Mouse (Mus musculus) heart, embryonic 16.5 days (tissue): ENCODE data around the gene Nanp. TPM values are rescaled to one million over a fixed set of nuclear protein-coding genes. Genes with fewer than 3 reads are reported as not detected.
A peak's percentile ranks its signal among the peaks of the same experiment; 100 is the strongest.

Experiments
- ATAC-seq: fragments of 200-750 bp; cut with Nextera tagmentation; replicated peaks from 2 replicates; pipeline ENCODE4 v1.8.0; 2017; ENCODE audit warnings: moderate number of reproducible peaks; ENCODE audit not compliant: insufficient read depth, low FRiP score; ENCODE audit errors: extremely low read depth
- H3K27ac ChIP-seq: fragments of 300-500 bp; sonication (generic); 2 replicates; pipeline ENCODE4 v1.5.1; 2014; ENCODE audit warnings: mild to moderate bottlenecking, low read length, control low read depth, moderate library complexity
- H3K27me3 ChIP-seq: fragments of 300-500 bp; sonication (generic); 2 replicates; pipeline ENCODE4 v1.6.1; 2014; ENCODE audit warnings: low read length, mixed read lengths; ENCODE audit not compliant: control insufficient read depth, insufficient read depth
- H3K36me3 ChIP-seq: fragments of 300-500 bp; sonication (generic); 2 replicates; pipeline ENCODE4 v1.6.1; 2014; ENCODE audit not compliant: control insufficient read depth, insufficient read depth
- H3K4me1 ChIP-seq: fragments of 300-500 bp; sonication (generic); 2 replicates; pipeline ENCODE4 v1.6.1; 2014; ENCODE audit warnings: low read length, mixed read lengths; ENCODE audit not compliant: control insufficient read depth, insufficient read depth
- H3K4me2 ChIP-seq: fragments of 300-500 bp; sonication (generic); 2 replicates; pipeline ENCODE4 v1.6.1; 2014; ENCODE audit warnings: low read depth, mild to moderate bottlenecking, control low read depth, low read length
- H3K4me3 ChIP-seq: fragments of 300-500 bp; sonication (generic); 2 replicates; pipeline ENCODE4 v1.5.1; 2014; ENCODE audit warnings: mild to moderate bottlenecking, control low read depth, low read length
- H3K9ac ChIP-seq: fragments of 300-500 bp; sonication (generic); 2 replicates; pipeline ENCODE4 v1.6.1; 2014; ENCODE audit warnings: low read length, control low read depth
- H3K9me3 ChIP-seq: fragments of 300-500 bp; sonication (generic); replicated peaks from 2 replicates; pipeline ENCODE4 v1.6.1; 2016; ENCODE audit warnings: low read length; ENCODE audit not compliant: control insufficient read depth
- WGBS: fragments of 180-500 bp; shearing (Covaris S2); extraction: QIAGEN DNeasy Blood & Tissue Kit; methylation state at CpG from one replicate; pipeline ENCODE4 v1.1.7; 2014; 5-methylcytosine and 5-hydroxymethylcytosine counted together
- polyA plus RNA-seq: library from polyadenylated mRNA; unstranded; fragments of >200 nt; fragmentation: Nextera tagmentation; extraction: Ambion mirVana; gene quantifications from 2 replicates; pipeline ENCODE4 v1.2.1, GENCODE M21; 2015

Nanp gene
- polyA plus RNA-seq, 1 experiment from 2014 or later = 22.0 TPM

DNA sequence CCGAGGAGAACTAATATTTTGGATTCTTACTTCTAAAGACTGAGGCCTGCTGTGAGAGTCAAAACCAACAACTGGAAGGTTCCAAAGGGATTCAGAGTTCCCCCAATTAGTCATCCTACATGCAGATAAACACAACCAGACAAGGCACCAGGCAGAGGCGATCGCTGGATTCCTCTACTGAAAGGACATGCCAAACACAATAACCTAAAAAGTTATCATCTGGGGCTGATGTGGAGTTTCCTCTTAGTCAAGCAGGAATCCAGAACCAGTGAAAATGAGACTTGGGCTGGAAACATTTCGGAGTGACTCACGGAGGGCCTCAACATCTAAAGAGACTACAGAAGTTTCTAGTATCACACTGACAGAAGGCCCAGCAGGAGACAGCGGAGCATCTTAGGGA is 35.4 kb downstream of the Nanp start:
- no peak overlapping the region for H3K9ac ChIP-seq
- H3K9me3 ChIP-seq = no peaks in the 10 kb centered on the region
- H3K4me3 ChIP-seq = no peak overlapping the region
- peaks cover 4% of the 10 kb centered on the region; the same call in 1 of the 2 replicates for H3K4me1 ChIP-seq
- H3K27me3 ChIP-seq = 0 out of 2 replicates have a peak, but pooled peaks cover 3% of the 10 kb centered on the region
- ATAC-seq = no peak
- WGBS = 66% methylated on average over 6 of the region's 6 CpGs
- H3K4me2 ChIP-seq = no peak overlapping the region
- H3K36me3 ChIP-seq = no peaks in the 10 kb centered on the region
- no peak overlapping the region for H3K27ac ChIP-seq

DNA sequence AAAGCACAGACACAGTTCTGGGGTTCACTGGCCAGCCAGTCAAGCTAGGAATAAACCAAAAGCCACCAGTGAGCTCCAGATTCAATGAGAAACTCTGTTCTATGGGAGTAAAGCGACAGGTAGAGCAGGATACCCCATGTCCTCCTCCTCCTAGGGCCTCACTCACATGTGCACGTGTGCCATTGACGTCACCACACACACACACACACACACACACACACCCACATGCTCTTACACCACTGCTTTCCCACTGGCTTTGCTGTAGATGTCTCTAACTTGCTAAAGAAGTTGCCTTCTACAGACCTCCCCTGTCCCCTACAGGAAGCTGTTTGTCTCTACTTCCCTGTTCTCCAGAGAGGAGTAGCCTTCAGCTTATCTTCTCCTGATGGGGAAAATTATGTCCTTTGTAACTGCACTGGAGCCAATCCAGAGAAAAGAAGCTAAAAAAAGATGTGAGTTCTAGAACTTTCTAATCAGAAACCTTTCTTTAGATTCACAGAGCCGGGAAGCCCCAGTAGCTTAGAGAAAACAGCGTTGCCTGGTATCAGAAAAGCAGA is 37.5 kb downstream of the Nanp start:
- Histone ChIP-seq H3K4me2 (no peak overlapping the region), H3K4me1 (peaks cover 4% of the 10 kb centered on the region; the same call in 1 of the 2 replicates), H3K36me3 (no peaks in the 10 kb centered on the region), H3K4me3 (no peak overlapping the region), H3K9ac (no peak overlapping the region), H3K27me3 (no peaks in the 10 kb centered on the region), H3K27ac (no peak overlapping the region), H3K9me3 (no peaks in the 10 kb centered on the region)
- ATAC-seq = no peak
- WGBS = 56% methylated on average over 5 of the region's 5 CpGs

DNA sequence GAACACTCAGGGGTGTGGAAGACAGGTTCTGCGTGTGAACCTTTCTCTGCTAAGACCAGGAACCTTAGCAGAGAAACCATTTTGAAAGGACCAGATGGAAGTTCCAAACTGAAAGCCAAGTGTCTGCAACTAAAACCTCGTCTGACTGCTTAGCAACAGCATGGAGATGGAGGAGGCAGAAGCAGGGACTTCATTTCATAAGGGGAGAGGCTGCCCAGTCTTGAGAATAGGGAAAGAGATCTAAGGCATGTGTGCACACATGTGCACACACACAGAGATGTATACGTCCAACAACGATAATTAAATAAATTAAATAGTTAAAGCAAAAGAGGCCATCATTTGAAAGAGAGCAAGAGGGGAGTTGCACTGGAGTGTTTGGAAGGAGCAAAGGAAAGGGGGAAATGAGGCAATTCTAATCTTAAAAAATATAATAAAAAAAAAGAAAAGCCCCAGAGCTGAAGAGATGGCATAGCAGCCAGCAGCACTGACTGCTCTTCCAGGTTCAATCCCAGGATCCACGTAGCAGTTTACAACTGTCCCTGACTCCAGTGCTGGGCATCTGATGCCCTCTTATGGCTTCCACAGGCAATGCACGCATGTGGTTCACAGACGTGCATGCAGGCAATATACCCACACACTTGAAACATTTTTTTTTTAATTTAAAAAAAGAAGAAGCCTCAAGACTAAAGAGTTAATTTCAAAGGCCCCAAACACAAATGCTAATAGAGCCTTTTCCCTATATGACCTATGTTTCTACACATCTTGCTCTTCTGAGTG is 38.6 kb downstream of the Nanp start:
- Histone ChIP-seq H3K27me3 (no peaks in the 10 kb centered on the region), H3K27ac (no peak overlapping the region), H3K9me3 (no peaks in the 10 kb centered on the region), H3K36me3 (no peaks in the 10 kb centered on the region), H3K4me1 (peaks cover 4% of the 10 kb centered on the region; the same call in 1 of the 2 replicates), H3K4me2 (no peak overlapping the region), H3K4me3 (no peak overlapping the region), H3K9ac (no peak overlapping the region)
- 53% methylated on average over 7 of the region's 7 CpGs for WGBS
- ATAC-seq = peak; percentile 60; the same call in 1 of the 2 replicates

DNA sequence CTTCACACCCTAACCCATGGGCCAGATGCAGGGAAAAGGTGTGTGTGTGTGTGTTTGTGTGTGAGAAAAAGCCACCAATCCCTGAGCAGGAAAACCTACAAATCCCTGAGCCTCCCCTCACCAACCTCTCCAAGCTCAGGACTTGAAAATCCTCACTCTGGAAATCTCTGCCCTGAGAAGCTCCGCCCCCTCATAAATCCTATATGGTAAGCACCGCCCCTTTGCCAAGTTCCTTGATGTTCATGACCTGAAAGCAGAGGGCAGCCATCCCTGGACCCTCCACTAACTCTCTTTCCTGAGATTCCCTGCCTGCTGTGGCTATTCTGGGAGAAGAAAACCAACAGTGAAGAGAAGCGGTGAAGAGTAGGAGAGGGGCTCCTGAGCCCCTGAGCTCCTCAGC is 40.2 kb downstream of the Nanp start:
- no peaks in the 10 kb centered on the region for H3K27me3 ChIP-seq
- H3K27ac ChIP-seq = no peak overlapping the region
- peaks cover 4% of the 10 kb centered on the region; the same call in 1 of the 2 replicates for H3K4me1 ChIP-seq
- ATAC-seq = no peak
- no peak overlapping the region for H3K4me2 ChIP-seq
- no peaks in the 10 kb centered on the region for H3K36me3 ChIP-seq
- H3K9me3 ChIP-seq = no peaks in the 10 kb centered on the region
- 45% methylated on average over 3 of the region's 3 CpGs for whole genome bisulfite sequencing
- no peak overlapping the region for H3K4me3 ChIP-seq
- H3K9ac ChIP-seq = no peak overlapping the region

DNA sequence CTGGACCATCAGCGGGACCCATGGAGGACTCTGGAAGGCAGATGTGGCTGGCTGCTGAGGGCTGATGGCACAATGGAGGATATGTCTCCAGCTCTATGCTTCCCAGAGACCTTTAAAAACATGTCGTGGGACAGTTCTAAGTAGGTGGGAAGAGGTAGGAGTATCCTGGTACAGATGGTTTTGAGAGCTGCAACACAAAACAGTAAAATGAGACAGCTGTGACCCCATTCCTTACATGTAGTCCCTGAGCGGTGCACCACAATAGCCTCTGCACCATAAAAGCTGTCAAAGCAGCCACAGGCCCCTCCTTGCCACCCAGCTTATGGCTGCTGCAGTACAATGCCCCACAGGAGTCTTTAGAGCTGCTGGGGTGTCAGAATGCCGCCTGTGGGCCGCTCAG is 41.6 kb downstream of the Nanp start:
- no peak overlapping the region for H3K27ac ChIP-seq
- ATAC-seq = no peak
- no peak overlapping the region for H3K4me2 ChIP-seq
- no peak overlapping the region for H3K9ac ChIP-seq
- WGBS = 79% methylated on average over 5 of the region's 5 CpGs
- H3K36me3 ChIP-seq = no peaks in the 10 kb centered on the region
- H3K9me3 ChIP-seq = no peaks in the 10 kb centered on the region
- H3K4me3 ChIP-seq = no peak overlapping the region
- no peaks in the 10 kb centered on the region for H3K27me3 ChIP-seq
- peaks cover 4% of the 10 kb centered on the region; the same call in 1 of the 2 replicates for H3K4me1 ChIP-seq

DNA sequence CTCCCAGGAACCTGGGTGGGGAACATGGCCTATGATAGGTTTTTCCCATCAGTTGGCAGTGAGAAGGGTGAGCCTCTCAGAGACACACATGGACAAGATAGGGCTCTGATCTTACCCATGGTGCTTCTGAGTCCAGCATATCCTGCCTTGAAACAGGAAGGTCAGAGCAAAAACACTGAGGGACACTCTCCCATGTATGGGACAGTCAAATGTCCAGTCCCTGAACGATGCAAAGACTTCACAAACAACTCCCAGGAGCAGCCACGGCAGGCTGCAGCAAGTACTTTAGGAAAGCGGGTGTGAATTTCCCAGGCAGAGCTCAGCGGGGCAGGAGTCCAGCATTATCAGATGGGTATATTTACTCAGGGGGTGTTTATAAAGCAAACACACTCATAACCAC is 43.9 kb downstream of the Nanp start:
- H3K4me3 ChIP-seq = no peak overlapping the region
- no peak overlapping the region for H3K4me2 ChIP-seq
- H3K27me3 ChIP-seq = no peaks in the 10 kb centered on the region
- H3K9ac ChIP-seq = no peak overlapping the region
- peaks cover 2% of the 10 kb centered on the region; the same call in 1 of the 2 replicates for H3K4me1 ChIP-seq
- 62% methylated on average over 4 of the region's 4 CpGs for WGBS
- H3K27ac ChIP-seq = no peak overlapping the region
- no peak for ATAC-seq
- no peaks in the 10 kb centered on the region for H3K36me3 ChIP-seq
- no peaks in the 10 kb centered on the region for H3K9me3 ChIP-seq

DNA sequence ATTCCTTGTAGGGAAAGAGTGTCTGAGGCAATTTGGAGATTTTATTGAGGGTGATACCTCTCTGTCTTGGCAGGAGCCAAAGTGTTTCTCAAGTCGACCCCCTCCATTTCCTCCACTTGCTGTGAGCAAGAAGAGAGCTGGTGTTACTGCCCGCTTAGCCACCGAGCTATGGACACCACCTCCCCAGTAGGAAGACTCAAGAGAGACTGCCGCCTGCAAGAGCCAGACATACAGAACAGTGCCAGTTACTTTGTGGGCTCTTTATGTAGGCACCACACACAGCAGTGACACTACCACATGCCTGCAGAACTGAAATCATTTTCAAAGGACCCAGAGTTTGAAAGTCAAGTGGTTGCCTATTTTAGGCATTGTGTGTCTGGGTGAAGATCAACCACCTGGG is 48.1 kb downstream of the Nanp start:
- H3K27me3 ChIP-seq = no peaks in the 10 kb centered on the region
- no peak overlapping the region for H3K4me3 ChIP-seq
- H3K9ac ChIP-seq = no peak overlapping the region
- H3K27ac ChIP-seq = no peak overlapping the region
- no peak for ATAC-seq
- no peaks in the 10 kb centered on the region for H3K4me1 ChIP-seq
- H3K4me2 ChIP-seq = no peak overlapping the region
- no peaks in the 10 kb centered on the region for H3K36me3 ChIP-seq
- no peaks in the 10 kb centered on the region for H3K9me3 ChIP-seq
- 87% methylated on average over 4 of the region's 4 CpGs for WGBS

DNA sequence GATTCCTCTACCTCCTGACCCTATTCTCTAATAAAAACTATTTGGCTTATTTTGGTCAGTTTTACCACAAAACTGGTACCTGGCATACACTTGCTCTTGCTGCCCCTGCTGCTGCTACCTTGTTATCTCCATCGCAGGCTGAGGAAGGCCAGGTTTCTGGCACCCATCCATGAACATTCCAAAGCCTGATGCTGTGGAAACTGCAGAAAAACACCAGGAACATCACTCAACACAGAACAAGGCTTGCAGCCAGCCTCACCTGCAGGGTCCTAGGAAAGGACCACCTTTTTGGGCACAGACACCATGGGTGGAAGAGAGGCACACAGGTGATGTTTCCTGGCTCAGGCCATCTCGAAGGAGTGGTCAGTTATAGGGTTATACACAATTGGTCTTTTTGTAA is 48.7 kb downstream of the Nanp start:
- Histone ChIP-seq H3K9me3 (no peaks in the 10 kb centered on the region), H3K4me3 (no peak overlapping the region), H3K27ac (no peak overlapping the region), H3K4me2 (no peak overlapping the region), H3K4me1 (no peaks in the 10 kb centered on the region), H3K27me3 (no peaks in the 10 kb centered on the region), H3K9ac (no peak overlapping the region), H3K36me3 (no peaks in the 10 kb centered on the region)
- ATAC-seq = no peak
- WGBS = 59% methylated on average over 2 of the region's 2 CpGs

DNA sequence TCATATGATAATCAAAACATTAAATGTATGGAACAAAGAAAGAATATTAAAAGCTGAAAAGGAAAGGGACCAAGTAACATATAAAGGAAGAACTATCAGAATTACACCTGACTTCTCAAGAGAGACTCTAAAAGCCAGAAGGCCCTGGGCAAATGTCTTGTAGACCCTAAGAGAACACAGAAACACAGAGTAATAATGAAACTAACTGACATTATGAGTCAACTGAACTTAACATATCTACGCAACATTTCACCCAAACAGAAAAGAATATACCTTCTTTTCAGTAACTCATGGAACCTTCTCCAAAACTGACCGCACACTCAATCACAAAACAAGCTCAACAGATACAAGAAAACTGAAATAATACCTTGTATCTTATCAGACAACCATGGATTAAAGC is 53.8 kb downstream of the Nanp start:
- 91% methylated on average over 2 of the region's 2 CpGs for whole genome bisulfite sequencing
- Histone ChIP-seq H3K27me3 (no peaks in the 10 kb centered on the region), H3K27ac (no peak overlapping the region), H3K9me3 (no peaks in the 10 kb centered on the region), H3K4me2 (no peak overlapping the region), H3K9ac (no peak overlapping the region), H3K4me3 (no peak overlapping the region), H3K4me1 (peaks cover 2% of the 10 kb centered on the region; the same call in 1 of the 2 replicates), H3K36me3 (no peaks in the 10 kb centered on the region)
- no peak for ATAC-seq
